In the genomic region with DNA sequence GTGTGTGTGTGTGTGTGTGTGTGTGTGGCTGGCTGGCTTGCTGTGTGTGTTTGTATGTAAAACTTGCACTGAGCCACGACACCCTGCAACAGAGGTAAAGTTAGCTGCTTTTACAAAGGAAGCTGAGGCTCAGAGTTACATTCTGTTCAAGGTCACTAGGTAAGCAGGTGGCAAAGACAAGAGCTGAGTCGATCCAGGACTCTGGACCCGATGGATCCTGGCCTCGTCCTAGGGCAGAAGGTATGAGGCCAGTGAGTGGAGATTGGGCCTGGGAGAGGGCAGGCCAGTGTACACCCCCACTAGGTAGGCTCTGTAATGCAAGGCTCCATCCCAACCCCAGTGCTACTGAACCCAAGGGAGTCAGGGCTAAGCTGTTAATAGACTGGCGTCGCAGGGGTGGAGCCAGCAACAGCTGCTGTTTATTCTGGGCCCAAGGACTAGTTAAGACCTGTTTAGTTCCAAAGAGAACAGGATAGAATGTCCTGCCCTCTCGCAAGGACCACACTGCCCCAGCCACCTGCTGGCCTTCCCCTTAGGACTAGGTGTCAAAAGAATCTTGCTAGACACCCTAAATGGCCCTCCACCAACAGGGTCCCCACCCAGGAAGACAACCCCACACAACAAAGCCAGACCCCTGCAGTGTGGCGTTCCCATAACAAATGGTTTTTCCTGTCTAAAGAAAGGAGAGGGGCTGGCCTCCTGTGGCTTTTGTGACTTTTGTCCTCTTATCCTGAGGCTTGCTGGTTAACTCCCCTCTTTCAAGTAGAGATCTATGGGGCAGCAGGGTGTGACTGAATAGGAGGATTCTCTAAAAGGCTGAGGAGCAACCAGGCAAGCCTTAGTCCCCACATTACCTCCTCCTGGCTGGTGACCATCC, we compare ENCODE assay signal across 9 mouse cellular contexts. TPM values are rescaled to one million over a fixed set of nuclear protein-coding genes. Genes with fewer than 3 reads are reported as not detected.
A peak's percentile ranks its signal among the peaks of the same experiment; 100 is the strongest.
DNase-seq lines count a peak whose midpoint lies in the region; ATAC-seq and TF ChIP-seq lines count a peak whose summit lies in the region.
"Had no signal": no experiment of that assay in that cellular context is flagged by ENCODE, and none has a peak within 500 bp of the region (broad histone marks: within the 10 kb centered on the region; RNA-seq: fewer than 3 reads in every experiment).

No protein-coding gene starts in this region.

- peaks cover 66% of the 10 kb centered on the region for H3K4me1 ChIP-seq in lung, adult 2 months (ENCODE audit: control insufficient read depth, insufficient read depth, low read length)
- peaks cover 99% of the 10 kb centered on the region for H3K4me1 ChIP-seq in heart, embryonic 13.5 days

- 51% methylated on average over 8 of the region's 8 CpGs for WGBS in lung, adult 2 months
- 37% methylated on average over 8 of the region's 8 CpGs for WGBS in heart, embryonic 13.5 days

- 0 out of 2 replicates have a peak, but pooled peaks have one; percentile 12 for TF ChIP-seq POLR2A in lung, adult 2 months (IDR thresholded peaks at IDR 0.05; ENCODE audit: borderline replicate concordance, extremely low read depth, low read depth, low read length)

- peak overlapping the region; percentile 91 for H3K27ac ChIP-seq in heart, embryonic 13.5 days (replicated peaks)
- H3K27ac ChIP-seq: layer of hippocampus, adult 2 months had no signal

- H3K4me2 ChIP-seq in heart, embryonic 13.5 days: 0 out of 2 replicates have a peak overlapping the region, but pooled peaks have one; percentile 9

- H3K9ac ChIP-seq in heart, embryonic 13.5 days: peak overlapping the region; percentile 58

- no peak for TF ChIP-seq CTCF in lung, adult 2 months (IDR thresholded peaks at IDR 0.05; ENCODE audit: insufficient read depth, low read length)

- ATAC-seq in heart, embryonic 13.5 days (ENCODE audit: extremely low read depth, insufficient number of reproducible peaks, low FRiP score, low TSS enrichment): no peak

- no peaks in the 10 kb centered on the region for H3K27me3 ChIP-seq in heart, embryonic 13.5 days (replicated peaks)

- H3K36me3 ChIP-seq in heart, embryonic 13.5 days: no peaks in the 10 kb centered on the region

- H3K9me3 ChIP-seq in heart, embryonic 13.5 days: no peaks in the 10 kb centered on the region

- no peak overlapping the region for H3K4me3 ChIP-seq in lung, adult 2 months (replicated peaks; ENCODE audit: extremely low read depth, low read depth, low read length)
- no peak overlapping the region for H3K4me3 ChIP-seq in heart, embryonic 13.5 days
- H3K4me3 ChIP-seq: layer of hippocampus, adult 2 months had no signal

- no peak for DNase-seq in lung, adult 2 months
- DNase-seq in lung, postnatal 25 days (ENCODE audit: low spot score): no peak
- peak; percentile 89 for DNase-seq in R1 (ENCODE audit: low read depth, low spot score)
- DNase-seq in naive thymus-derived CD4-positive, alpha-beta T cell, adult 2 months (ENCODE audit: low read depth): peak; percentile 66
- DNase-seq in right cerebral cortex, adult 18-20 months: no peak
- no peak for DNase-seq in Muller cell, postnatal 12 days (ENCODE audit: inconsistent ontology term)
- no peak for DNase-seq in right cerebral cortex, postnatal 14 days

RNA-seq across cellular contexts. Expression of a gene that starts 13.7 kb away (rescaled TPM):
- polyA plus RNA-seq in lung, adult 2 months (2012; rRNA removed): 36.9 and 40.9 TPM in 2 replicates
- polyA plus RNA-seq in heart, embryonic 13.5 days (2015; fragmentation: Nextera tagmentation; extraction: Ambion mirVana): 5.4 and 5.7 TPM in 2 replicates

Comparison
In these comparisons a context has a peak if more than half of its experiments do, and no peak if none do; other contexts are left out.
1. DNase-seq: peak in R1 (single experiment) and naive thymus-derived CD4-positive, alpha-beta T cell, adult 2 months (single experiment); none in lung, adult 2 months (single experiment), lung, postnatal 25 days (single experiment), right cerebral cortex, adult 18-20 months (single experiment), Muller cell, postnatal 12 days (single experiment) and right cerebral cortex, postnatal 14 days (single experiment).